Mouse (Mus musculus) stomach, postnatal 0 days (tissue): ENCODE results near the gene Pcbd2.

Experiments used
- CTCF ChIP-seq: IDR thresholded peaks from 2 replicates; pipeline ENCODE4 v1.5.1; 2016; ENCODE audit warnings: antibody characterized with exemption, low read depth, mild to moderate bottlenecking, moderate library complexity
- EP300 ChIP-seq: optimal IDR thresholded peaks from 2 replicates; pipeline ENCODE3; 2016; ENCODE audit warnings: antibody characterized with exemption

DNA sequence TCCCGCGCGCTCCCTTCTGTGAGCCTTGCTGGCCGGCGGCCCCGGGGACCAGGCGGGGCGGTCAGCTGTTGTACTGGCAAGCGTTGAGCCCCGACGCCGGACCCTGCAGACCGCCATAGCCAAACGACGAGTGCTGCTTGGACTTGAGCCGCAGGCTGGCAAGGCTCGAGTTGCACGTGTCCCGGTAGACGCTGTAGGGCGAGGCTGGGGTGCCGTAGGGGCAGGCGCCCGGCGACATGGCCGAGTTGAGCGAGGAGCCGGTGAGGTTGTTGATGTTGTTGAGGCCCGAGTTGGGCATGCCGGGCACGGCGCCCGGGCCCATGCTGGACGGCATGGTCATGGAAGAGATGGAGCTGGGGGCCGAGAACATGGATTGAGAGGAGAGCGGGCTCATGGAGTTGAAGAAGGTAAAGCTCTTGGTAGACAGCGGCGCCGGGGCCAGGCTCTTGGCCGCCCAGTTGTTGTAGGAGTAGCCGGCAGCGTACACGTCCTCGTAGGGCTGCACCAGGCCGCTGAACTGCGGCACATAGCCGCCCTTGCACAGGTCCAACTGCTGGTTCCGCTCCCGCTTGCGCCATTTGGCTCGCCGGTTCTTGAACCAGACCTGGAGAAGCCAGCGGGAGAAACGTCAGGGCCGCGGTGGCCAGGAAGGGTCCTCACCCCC lies 99.0 kb downstream of the Pcbd2 start:
- TF ChIP-seq CTCF: no peak
- no peak for TF ChIP-seq EP300
